Mouse (Mus musculus): ENCODE measurements at regions not wholly inside any gene's neighbourhood (a gene's known extent, or its start where the extent isn't known, plus 50 kb on each side); places are given as distances from the start of the nearest gene placed in this dataset.

- H3K9me3 ChIP-seq (replicated peaks): peaks cover 51% of the 10 kb centered on the region
- no peaks in the 10 kb centered on the region for H3K36me3 ChIP-seq (replicated peaks)
- no peaks in the 10 kb centered on the region for H3K4me1 ChIP-seq (ENCODE audit: insufficient read depth, low read depth, low read length)
- DNase-seq (ENCODE audit: low spot score) (no peak), ATAC-seq (ENCODE audit: extremely low read depth, insufficient number of reproducible peaks, low FRiP score, poor library complexity, severe bottlenecking) (no peak)
- H3K27me3 ChIP-seq (ENCODE audit: insufficient read depth, low read length): no peaks in the 10 kb centered on the region
- H3K4me3 ChIP-seq (ENCODE audit: low read depth, low read length): no peak overlapping the region
- TF ChIP-seq POLR2AphosphoS5 (IDR thresholded peaks at IDR 0.05; ENCODE audit: insufficient replicate concordance, low read depth, low read length) (no peak), GATA1 (IDR thresholded peaks at IDR 0.05; ENCODE audit: borderline replicate concordance, low read length) (no peak), GATA2 (IDR thresholded peaks at IDR 0.05; ENCODE audit: borderline replicate concordance, low read depth, low read length) (no peak), TAL1 (conservative IDR thresholded peaks at IDR 0.05; ENCODE audit: low read depth, low read length) (no peak), CTCF (IDR thresholded peaks at IDR 0.05; ENCODE audit: low read depth, low read length) (no peak)
These were observed 269.3 kb downstream of the Foxo1 start for GRCm38 (mm10) chr3:52537362-52537911.

GRCm38 (mm10) chr3:52535411-52536021 lies 267.4 kb downstream of the Foxo1 start:
- no peak for DNase-seq (ENCODE audit: low spot score)
- Histone ChIP-seq H3K9me3 (replicated peaks) (peaks cover 49% of the 10 kb centered on the region), H3K36me3 (replicated peaks) (no peaks in the 10 kb centered on the region), H3K4me3 (ENCODE audit: low read depth, low read length) (no peak overlapping the region), H3K27me3 (ENCODE audit: insufficient read depth, low read length) (no peaks in the 10 kb centered on the region), H3K4me1 (ENCODE audit: insufficient read depth, low read depth, low read length) (no peaks in the 10 kb centered on the region)
- ATAC-seq (ENCODE audit: extremely low read depth, insufficient number of reproducible peaks, low FRiP score, poor library complexity, severe bottlenecking): no peak
- no peak for TF ChIP-seq GATA2 (IDR thresholded peaks at IDR 0.05; ENCODE audit: borderline replicate concordance, low read depth, low read length)
- no peak for TF ChIP-seq GATA1 (IDR thresholded peaks at IDR 0.05; ENCODE audit: borderline replicate concordance, low read length)
- TF ChIP-seq CTCF (IDR thresholded peaks at IDR 0.05; ENCODE audit: low read depth, low read length): no peak
- no peak for TF ChIP-seq TAL1 (conservative IDR thresholded peaks at IDR 0.05; ENCODE audit: low read depth, low read length)
- no peak for TF ChIP-seq POLR2AphosphoS5 (IDR thresholded peaks at IDR 0.05; ENCODE audit: insufficient replicate concordance, low read depth, low read length)

- Histone ChIP-seq H3K4me1 (ENCODE audit: insufficient read depth, low read depth, low read length) (no peaks in the 10 kb centered on the region), H3K4me3 (ENCODE audit: low read depth, low read length) (no peak overlapping the region), H3K9me3 (replicated peaks) (peaks cover 43% of the 10 kb centered on the region), H3K27me3 (ENCODE audit: insufficient read depth, low read length) (no peaks in the 10 kb centered on the region), H3K36me3 (replicated peaks) (no peaks in the 10 kb centered on the region)
- ATAC-seq (ENCODE audit: extremely low read depth, insufficient number of reproducible peaks, low FRiP score, poor library complexity, severe bottlenecking): no peak
- DNase-seq (ENCODE audit: low spot score): no peak
- no peak for TF ChIP-seq GATA1 (IDR thresholded peaks at IDR 0.05; ENCODE audit: borderline replicate concordance, low read length)
- no peak for TF ChIP-seq POLR2AphosphoS5 (IDR thresholded peaks at IDR 0.05; ENCODE audit: insufficient replicate concordance, low read depth, low read length)
- TF ChIP-seq GATA2 (IDR thresholded peaks at IDR 0.05; ENCODE audit: borderline replicate concordance, low read depth, low read length): no peak
- no peak for TF ChIP-seq CTCF (IDR thresholded peaks at IDR 0.05; ENCODE audit: low read depth, low read length)
- no peak for TF ChIP-seq TAL1 (conservative IDR thresholded peaks at IDR 0.05; ENCODE audit: low read depth, low read length)
These were observed 266.0 kb downstream of the Foxo1 start for GRCm38 (mm10) chr3:52534118-52534517.

- Histone ChIP-seq H3K4me3 (ENCODE audit: low read depth, low read length) (no peak overlapping the region), H3K4me1 (ENCODE audit: insufficient read depth, low read depth, low read length) (no peaks in the 10 kb centered on the region), H3K9me3 (replicated peaks) (peaks cover 41% of the 10 kb centered on the region), H3K27me3 (ENCODE audit: insufficient read depth, low read length) (no peaks in the 10 kb centered on the region), H3K36me3 (replicated peaks) (no peaks in the 10 kb centered on the region)
- ATAC-seq (ENCODE audit: extremely low read depth, insufficient number of reproducible peaks, low FRiP score, poor library complexity, severe bottlenecking) (no peak), DNase-seq (ENCODE audit: low spot score) (no peak)
- TF ChIP-seq CTCF (IDR thresholded peaks at IDR 0.05; ENCODE audit: low read depth, low read length): no peak
- no peak for TF ChIP-seq TAL1 (conservative IDR thresholded peaks at IDR 0.05; ENCODE audit: low read depth, low read length)
- no peak for TF ChIP-seq GATA1 (IDR thresholded peaks at IDR 0.05; ENCODE audit: borderline replicate concordance, low read length)
- no peak for TF ChIP-seq GATA2 (IDR thresholded peaks at IDR 0.05; ENCODE audit: borderline replicate concordance, low read depth, low read length)
- TF ChIP-seq POLR2AphosphoS5 (IDR thresholded peaks at IDR 0.05; ENCODE audit: insufficient replicate concordance, low read depth, low read length): no peak
These were observed 263.7 kb downstream of the Foxo1 start for GRCm38 (mm10) chr3:52531686-52532351.

DNA sequence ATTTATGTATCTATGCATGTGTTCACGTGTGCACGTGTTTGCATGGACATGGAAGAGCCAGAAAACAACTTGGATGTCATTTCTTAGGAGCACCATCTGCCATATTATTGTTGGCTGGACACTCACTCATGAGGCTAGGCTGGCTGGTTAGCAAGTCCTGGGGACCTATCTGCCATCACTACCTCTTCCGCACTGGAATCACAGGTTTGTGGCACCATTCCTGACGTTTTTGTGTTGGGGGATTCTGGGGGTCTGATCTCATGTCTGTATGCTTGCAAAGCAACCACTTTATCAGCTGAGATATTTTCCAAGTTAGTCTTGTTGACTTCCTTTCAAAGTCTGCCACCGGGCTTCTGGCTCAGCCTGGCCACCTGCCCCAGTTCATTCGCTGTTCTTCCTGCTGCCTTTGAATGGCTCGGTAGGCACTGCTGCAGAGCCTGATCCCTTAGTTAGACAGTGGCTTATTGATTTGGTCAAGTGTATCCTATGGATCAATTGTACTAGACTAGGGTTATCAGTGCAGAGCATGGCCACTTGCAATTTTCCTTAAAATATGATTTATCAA lies 262.4 kb downstream of the Foxo1 start:
- no peak for ATAC-seq (ENCODE audit: extremely low read depth, insufficient number of reproducible peaks, low FRiP score, poor library complexity, severe bottlenecking)
- Histone ChIP-seq H3K4me1 (ENCODE audit: insufficient read depth, low read depth, low read length) (no peaks in the 10 kb centered on the region), H3K4me3 (ENCODE audit: low read depth, low read length) (no peak overlapping the region), H3K36me3 (replicated peaks) (no peaks in the 10 kb centered on the region), H3K9me3 (replicated peaks) (peaks cover 39% of the 10 kb centered on the region), H3K27me3 (ENCODE audit: insufficient read depth, low read length) (no peaks in the 10 kb centered on the region)
- no peak for DNase-seq (ENCODE audit: low spot score)
- no peak for TF ChIP-seq GATA1 (IDR thresholded peaks at IDR 0.05; ENCODE audit: borderline replicate concordance, low read length)
- TF ChIP-seq GATA2 (IDR thresholded peaks at IDR 0.05; ENCODE audit: borderline replicate concordance, low read depth, low read length): no peak
- TF ChIP-seq TAL1 (conservative IDR thresholded peaks at IDR 0.05; ENCODE audit: low read depth, low read length): no peak
- TF ChIP-seq CTCF (IDR thresholded peaks at IDR 0.05; ENCODE audit: low read depth, low read length): no peak
- no peak for TF ChIP-seq POLR2AphosphoS5 (IDR thresholded peaks at IDR 0.05; ENCODE audit: insufficient replicate concordance, low read depth, low read length)

DNA sequence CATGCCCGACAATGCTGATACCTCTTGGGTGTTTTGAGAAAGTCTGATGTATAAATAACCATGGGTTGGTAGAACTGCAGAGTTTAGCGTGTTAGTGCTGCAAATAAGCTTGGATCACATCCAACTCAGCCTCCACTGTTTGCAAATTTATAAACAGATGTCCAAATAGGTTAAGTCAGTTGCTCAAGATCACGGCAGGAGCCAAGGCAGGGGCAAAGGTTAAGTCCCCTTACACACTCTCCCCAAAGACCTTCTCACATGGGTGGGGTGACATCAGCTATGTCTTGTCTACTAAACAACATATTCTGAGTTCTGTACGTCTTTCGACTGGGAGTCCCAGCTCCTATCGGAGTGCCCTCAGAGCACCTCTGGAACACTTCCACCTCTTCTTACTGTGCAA lies 261.0 kb downstream of the Foxo1 start:
- DNase-seq (ENCODE audit: low spot score): no peak
- Histone ChIP-seq H3K36me3 (replicated peaks) (no peaks in the 10 kb centered on the region), H3K4me3 (ENCODE audit: low read depth, low read length) (no peak overlapping the region), H3K27me3 (ENCODE audit: insufficient read depth, low read length) (no peaks in the 10 kb centered on the region), H3K9me3 (replicated peaks) (peaks cover 31% of the 10 kb centered on the region), H3K4me1 (ENCODE audit: insufficient read depth, low read depth, low read length) (no peaks in the 10 kb centered on the region)
- TF ChIP-seq POLR2AphosphoS5 (IDR thresholded peaks at IDR 0.05; ENCODE audit: insufficient replicate concordance, low read depth, low read length) (no peak), GATA2 (IDR thresholded peaks at IDR 0.05; ENCODE audit: borderline replicate concordance, low read depth, low read length) (no peak), CTCF (IDR thresholded peaks at IDR 0.05; ENCODE audit: low read depth, low read length) (no peak)
- ATAC-seq (ENCODE audit: extremely low read depth, insufficient number of reproducible peaks, low FRiP score, poor library complexity, severe bottlenecking): no peak
